Mouse (Mus musculus): ENCODE measurements around the gene Gclc. TPM values are rescaled to one million over a fixed set of nuclear protein-coding genes. Genes with fewer than 3 reads are reported as not detected.

Gene Gclc
- polyA plus RNA-seq (2012; rRNA removed) = 22.0 and 23.9 TPM in 2 replicates

GRCm38 (mm10) chr9:77753853-77754727 lies at the start of gene Gclc:
Gene Gclc, plus strand, starts transcription at chr9:77754535.

Other genes with a start within 250 kb of the Gclc start
- 61.5 and 125 TPM in 2 replicates for gene Lrrc1, start 209.7 kb upstream of the Gclc start, polyA plus RNA-seq (2012; rRNA removed)
- gene Klhl31, start 118.0 kb upstream of the Gclc start, polyA plus RNA-seq (2012; rRNA removed) = 0.10 TPM in 1 of 2 replicates, not detected in the other
- gene Elovl5, start 162.8 kb downstream of the Gclc start, polyA plus RNA-seq (2012; rRNA removed) = 15.7 and 20.9 TPM in 2 replicates

Data from colon, adult 2 months (tissue).